Mouse (Mus musculus): ENCODE measurements around the gene Lekr1.

The Lekr1 gene

GRCm38 (mm10) chr3:65832398-65832797 lies 166.4 kb downstream of the Lekr1 start:
- 87% methylated on average over 7 of the region's 7 CpGs for WGBS

- 79% methylated on average over 5 of the region's 5 CpGs for WGBS
Measured at GRCm38 (mm10) chr3:65836435-65836834, 170.4 kb downstream of the Lekr1 start.

DNA sequence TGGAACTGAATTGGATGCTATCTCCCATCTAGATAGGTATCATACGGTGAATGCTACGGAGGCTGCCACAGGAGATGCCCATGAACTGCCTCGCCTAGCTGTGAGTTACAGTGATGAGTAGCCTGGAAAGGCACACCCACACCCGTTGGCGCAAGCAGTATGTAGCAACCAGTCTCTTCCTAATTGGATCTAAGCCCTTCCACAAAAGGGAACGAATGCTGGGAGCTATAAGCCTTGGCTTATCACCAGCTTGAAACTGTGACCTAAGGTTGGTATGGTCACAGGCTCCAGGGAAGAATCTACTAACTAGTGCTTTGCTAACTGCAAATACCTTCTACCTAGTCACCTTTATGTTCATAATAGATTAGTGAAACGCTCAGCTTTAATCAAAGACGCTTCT lies 175.1 kb downstream of the Lekr1 start:
- WGBS = 79% methylated on average over 8 of the region's 8 CpGs

GRCm38 (mm10) chr3:65842515-65843184 lies 176.6 kb downstream of the Lekr1 start:
- WGBS = 74% methylated on average over 5 of the region's 5 CpGs

- WGBS = 41% methylated on average over 4 of the region's 4 CpGs
Measured at GRCm38 (mm10) chr3:65843185-65843552, 177.1 kb downstream of the Lekr1 start.

- WGBS = 89% methylated on average over 10 of the region's 10 CpGs
Measured at GRCm38 (mm10) chr3:65844302-65844701, 178.3 kb downstream of the Lekr1 start.

DNA sequence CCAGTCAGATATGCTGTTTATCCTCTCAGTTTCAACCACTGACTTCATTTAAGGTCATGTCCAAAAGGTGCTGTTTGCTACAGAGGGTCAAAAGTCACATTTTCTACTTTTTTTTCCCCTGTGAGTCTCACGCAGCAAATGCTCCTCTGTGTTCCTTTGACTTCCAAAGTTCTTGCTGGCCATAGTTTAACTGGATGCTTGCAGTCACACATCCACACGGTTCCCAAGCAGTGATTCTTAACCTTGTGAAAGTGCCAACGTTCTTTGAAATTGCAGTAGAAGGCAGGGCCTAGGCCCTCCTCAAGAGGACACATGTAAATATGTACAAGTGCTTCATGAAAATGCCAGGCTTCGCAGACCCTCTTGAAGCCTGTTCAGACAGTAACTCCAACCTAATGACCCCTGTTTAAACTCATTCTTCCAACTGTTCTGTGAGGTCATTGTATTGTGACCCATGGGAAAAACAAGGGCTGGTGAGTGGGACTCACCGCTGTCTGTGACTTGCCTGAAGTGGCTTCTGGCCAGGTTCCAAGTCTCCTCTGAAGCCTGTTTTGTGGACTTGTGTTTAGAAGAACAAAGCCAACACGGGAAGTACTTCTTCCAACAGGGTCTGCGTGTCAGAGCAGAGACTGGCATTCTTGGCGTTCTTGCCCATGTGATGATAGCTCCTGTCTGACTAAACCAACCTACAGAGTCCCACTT lies 179.0 kb downstream of the Lekr1 start:
- WGBS = 70% methylated on average over 8 of the region's 8 CpGs

DNA sequence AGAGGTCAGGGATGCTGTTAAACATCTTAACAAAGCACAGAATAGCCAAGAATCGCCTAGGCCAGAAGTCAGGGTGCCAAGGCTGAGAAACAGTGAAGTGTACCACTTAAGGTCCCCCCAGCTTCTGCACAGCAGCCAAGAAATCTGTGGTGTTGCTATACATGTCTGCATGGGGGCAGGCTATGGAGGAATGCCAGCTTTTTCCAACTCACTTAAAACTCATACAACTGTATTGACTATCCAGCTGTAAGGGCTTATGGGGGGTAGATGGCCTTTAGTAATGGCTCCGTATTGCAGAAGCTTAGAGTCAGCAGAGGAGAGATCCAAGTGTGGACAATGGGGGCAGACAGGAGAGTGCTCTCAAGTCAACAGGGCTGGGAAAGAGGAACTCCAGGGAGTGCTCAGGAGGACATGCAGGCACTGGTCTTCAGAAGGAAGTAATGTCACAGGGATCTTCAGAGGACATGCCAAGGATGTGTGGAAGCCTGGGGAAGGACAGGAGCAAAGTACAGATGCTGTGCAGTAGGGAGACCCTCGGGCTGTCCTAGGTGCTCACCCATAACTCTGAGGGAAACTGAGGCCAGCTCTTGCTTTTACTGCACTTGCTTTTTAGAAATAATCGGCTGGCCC lies 181.2 kb downstream of the Lekr1 start:
- WGBS = 83% methylated on average over 4 of the region's 4 CpGs

DNA sequence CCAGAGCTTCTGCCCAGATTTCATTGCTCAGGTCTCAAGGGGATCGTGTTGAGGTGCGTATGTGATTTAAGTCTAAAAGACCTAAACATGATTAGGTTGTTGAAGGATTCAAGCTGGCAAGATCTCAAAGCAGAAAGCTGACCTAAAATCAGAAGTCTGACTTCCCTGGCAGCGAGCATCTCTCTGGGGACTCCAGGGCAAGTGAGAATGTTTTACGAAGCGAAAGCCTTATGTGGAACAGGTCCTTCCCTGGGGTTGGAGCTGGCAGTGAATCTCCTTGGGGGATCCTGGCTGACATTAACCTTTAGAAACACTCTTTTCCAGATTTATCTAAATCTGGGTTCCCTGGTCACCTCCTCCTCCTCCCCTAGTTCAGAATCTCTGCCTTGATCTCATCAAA lies 187.7 kb downstream of the Lekr1 start:
- WGBS = 94% methylated on average over 5 of the region's 5 CpGs

- WGBS = 74% methylated on average over 5 of the region's 5 CpGs
Measured at GRCm38 (mm10) chr3:65855521-65855920, 189.5 kb downstream of the Lekr1 start.

DNA sequence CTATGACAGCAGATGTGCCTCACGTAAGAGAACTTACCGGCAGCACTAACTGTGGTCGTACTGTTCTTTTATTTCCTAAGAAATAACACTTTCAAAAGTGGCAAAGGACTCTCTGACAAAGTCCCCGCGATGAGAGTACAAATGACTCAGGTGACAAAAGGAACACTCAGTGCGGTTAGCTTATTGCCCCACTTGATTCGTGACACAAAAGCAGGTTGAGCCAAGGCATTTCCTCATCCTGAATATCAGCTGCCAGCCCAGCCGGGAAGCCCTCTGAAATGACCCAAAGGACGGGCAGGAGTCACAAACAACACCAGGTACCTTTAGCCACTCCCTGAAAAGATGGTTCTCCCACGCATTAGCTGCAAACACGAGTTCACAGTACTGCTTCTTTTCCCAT lies 192.1 kb downstream of the Lekr1 start:
- 63% methylated on average over 11 of the region's 11 CpGs for WGBS

DNA sequence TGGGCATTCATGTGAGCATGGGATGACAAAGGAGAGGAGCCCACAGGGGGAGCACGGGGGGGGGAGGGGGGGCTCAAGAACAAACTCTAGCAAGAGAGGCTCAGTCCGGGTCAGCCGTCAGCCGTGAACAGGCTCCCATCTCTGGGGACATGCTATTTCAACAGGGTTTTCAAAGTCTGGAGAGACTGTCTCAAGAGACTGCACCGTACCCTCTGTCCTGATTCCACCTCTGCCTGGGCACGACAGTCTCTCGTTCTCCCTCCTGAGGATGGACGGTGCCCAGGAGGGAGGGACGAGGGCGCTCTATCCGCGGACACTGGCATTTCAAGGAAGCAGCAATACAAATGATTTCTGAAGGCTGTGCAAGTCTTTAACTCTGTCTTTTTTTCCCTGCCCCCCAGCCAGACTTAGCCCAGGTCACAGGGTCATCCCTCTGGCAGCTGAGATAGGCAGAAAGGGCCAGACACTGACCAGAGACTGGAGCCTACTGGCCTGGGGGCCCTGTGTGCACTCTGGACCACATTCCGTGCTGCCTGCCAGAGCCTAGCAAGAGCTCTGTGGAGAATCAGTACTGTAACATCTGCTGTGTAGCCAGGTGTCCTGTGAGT lies 192.8 kb downstream of the Lekr1 start:
- WGBS = 53% methylated on average over 13 of the region's 13 CpGs

DNA sequence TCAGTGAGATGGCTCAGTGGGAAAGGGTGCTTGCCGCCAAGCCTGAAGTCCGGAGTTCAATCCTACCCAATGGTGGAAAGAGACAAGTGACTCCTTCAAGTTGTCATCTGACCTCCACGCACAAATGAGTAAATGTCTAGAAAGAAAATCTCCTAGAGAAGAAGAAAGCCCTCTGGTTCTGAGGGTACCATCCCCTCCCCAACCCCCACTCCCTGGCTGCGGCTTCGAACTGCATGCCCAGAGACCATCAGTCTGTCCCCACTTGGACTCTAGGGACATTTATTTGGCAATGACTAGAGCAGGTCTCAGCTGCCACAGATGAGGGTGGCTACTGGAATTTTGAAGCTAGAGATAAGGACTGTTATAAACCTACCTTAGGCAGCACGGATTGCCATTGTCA lies 193.7 kb downstream of the Lekr1 start:
- WGBS = 96% methylated on average over 6 of the region's 6 CpGs

DNA sequence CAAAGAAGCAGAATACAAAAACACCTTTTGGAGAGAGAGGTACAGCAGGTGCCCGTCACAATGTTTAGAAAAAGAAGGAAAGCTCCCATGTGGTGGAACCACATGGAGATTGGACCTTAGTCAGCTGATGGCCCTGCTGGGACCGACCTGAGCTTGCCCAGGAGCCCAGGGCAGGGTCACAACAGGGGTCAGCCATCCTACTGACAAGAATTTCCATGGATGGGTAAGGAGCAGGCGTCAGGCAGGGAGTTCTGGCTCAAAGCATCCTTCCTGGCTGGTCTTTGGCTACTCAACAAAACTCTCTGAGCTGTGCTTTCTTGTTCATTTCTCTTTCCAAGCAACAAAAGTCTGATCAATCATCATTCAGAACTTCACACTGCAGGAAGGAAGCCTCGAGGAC lies 194.9 kb downstream of the Lekr1 start:
- 57% methylated on average over 4 of the region's 4 CpGs for WGBS

GRCm38 (mm10) chr3:65861471-65861881 lies 195.4 kb downstream of the Lekr1 start:
- 58% methylated on average over 6 of the region's 6 CpGs for WGBS

GRCm38 (mm10) chr3:65863297-65863696 lies 197.3 kb downstream of the Lekr1 start:
- WGBS = 2% methylated on average over 11 of the region's 11 CpGs

DNA sequence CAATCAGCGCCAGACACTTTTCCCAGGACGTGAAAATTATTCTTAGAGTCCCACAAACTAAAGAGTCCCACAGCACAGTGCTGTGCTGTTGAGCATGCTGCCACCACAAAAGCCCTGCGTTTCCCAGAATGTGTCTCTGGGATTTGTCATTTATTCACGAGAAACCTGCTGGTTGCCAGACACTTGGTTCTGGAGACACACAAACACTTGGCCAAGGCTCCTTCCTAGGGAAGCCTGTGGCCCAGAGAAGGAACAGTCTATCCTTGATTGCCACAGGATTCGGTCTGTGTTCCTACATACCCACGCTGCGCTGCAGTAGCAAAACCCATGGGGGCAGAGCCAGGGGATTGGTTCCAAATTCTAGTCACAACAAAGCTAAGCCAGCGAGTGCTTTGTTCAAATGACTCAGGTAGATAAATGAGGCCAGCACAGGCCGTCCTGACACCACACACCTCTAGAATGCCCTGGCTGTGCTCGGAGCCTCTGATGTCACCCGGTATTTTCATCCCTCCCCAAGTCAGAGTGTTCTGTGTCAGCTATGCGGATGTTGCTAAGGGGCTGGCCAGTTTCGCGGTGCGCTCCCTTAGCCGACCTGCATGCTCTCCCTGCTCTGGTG lies 197.8 kb downstream of the Lekr1 start:
- 29% methylated on average over 16 of the region's 16 CpGs for WGBS

GRCm38 (mm10) chr3:65868931-65869330 lies 202.9 kb downstream of the Lekr1 start:
- WGBS = 40% methylated on average over 8 of the region's 8 CpGs

GRCm38 (mm10) chr3:65869724-65870123 lies 203.7 kb downstream of the Lekr1 start:
- WGBS = 58% methylated on average over 6 of the region's 6 CpGs

- 41% methylated on average over 12 of the region's 12 CpGs for WGBS
Measured at GRCm38 (mm10) chr3:65871188-65871603, 205.2 kb downstream of the Lekr1 start.

DNA sequence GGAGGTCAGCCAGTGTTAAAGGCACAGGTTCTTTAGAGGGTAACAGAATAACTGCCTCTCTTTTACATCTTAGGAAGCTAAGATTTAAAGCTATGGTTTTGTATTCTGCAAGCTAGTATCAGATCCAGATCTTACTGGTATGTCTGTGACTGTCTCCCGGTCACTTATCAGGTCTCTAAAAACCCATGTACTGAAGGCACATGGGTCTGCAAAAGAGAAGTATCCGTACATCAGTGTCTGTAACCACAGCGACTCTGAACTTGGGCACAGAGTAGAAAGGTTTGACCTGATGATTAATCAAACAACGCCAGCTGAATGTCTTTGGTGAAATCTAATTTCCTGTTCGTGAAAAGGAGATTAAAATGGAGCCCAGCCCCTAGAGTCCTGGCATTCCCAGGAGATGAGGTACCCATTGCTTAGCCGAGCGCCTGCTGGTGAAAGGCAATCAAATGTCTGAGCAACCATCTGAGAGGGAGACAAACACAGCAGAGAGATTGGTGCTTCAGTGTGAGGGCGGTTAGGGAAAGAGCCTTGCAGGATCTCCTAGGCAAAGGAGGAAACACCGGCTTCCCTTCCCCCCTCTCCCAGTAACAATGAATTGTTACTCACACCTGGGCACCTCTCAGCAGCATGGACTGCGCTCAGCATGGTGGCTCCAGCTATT lies 205.7 kb downstream of the Lekr1 start:
- WGBS = 79% methylated on average over 10 of the region's 10 CpGs

Measured in cerebral cortex, adult 2 months (tissue).